Mouse (Mus musculus) lung, postnatal 36 days (tissue): ENCODE measurements around the gene Irf5.
"Not testable (repeated sequence)": the region's sequence is repeated elsewhere in the genome, so short reads cannot be mapped to it uniquely, and the experiment has no call there.

ENCODE experiments used
- DNase-seq: peaks from one replicate; pipeline ENCODE4 v3.0.0; 2022; ENCODE audit warnings: mixed read lengths

Gene Irf5

GRCm38 (mm10) chr6:29527361-29528164 lies 1.1 kb downstream of the Irf5 start:
- DNase-seq: peak; percentile 27

- DNase-seq: no peak
These were observed 1.7 kb downstream of the Irf5 start for GRCm38 (mm10) chr6:29528165-29528505.

- peak; percentile 53 for DNase-seq
These were observed 2.4 kb downstream of the Irf5 start for GRCm38 (mm10) chr6:29528561-29529443.

GRCm38 (mm10) chr6:29529444-29529820 lies 3.0 kb downstream of the Irf5 start:
- no peak for DNase-seq

- DNase-seq: no peak
These were observed 3.6 kb downstream of the Irf5 start for GRCm38 (mm10) chr6:29530050-29530449.

- peak; percentile 14 for DNase-seq
These were observed 8.9 kb downstream of the Irf5 start for GRCm38 (mm10) chr6:29535316-29535715.

- DNase-seq: peak; percentile 52
These were observed 10.3 kb downstream of the Irf5 start for GRCm38 (mm10) chr6:29536651-29537193.

- DNase-seq: no peak
These were observed 10.8 kb downstream of the Irf5 start for GRCm38 (mm10) chr6:29537221-29537620.

- no peak for DNase-seq
These were observed 13.1 kb downstream of the Irf5 start for GRCm38 (mm10) chr6:29539502-29539901.

GRCm38 (mm10) chr6:29540223-29540622 lies 13.8 kb downstream of the Irf5 start:
- no peak for DNase-seq

GRCm38 (mm10) chr6:29540956-29541355 lies 14.5 kb downstream of the Irf5 start:
- DNase-seq: no peak

GRCm38 (mm10) chr6:29545611-29546010 lies 19.2 kb downstream of the Irf5 start:
- DNase-seq: no peak

GRCm38 (mm10) chr6:29547582-29547981 lies 21.2 kb downstream of the Irf5 start:
- DNase-seq: no peak

- DNase-seq: no peak
These were observed 21.7 kb downstream of the Irf5 start for GRCm38 (mm10) chr6:29548086-29548485.

- no peak for DNase-seq
These were observed 26.1 kb downstream of the Irf5 start for GRCm38 (mm10) chr6:29552526-29552925.

- no peak for DNase-seq
These were observed 30.7 kb downstream of the Irf5 start for GRCm38 (mm10) chr6:29557112-29557511.

- not testable (repeated sequence) for DNase-seq
These were observed 50.0 kb downstream of the Irf5 start for GRCm38 (mm10) chr6:29576388-29576787.

- no peak for DNase-seq
These were observed 54.3 kb downstream of the Irf5 start for GRCm38 (mm10) chr6:29580770-29581169.

- DNase-seq: no peak
These were observed 54.8 kb downstream of the Irf5 start for GRCm38 (mm10) chr6:29581202-29581601.
